Mouse (Mus musculus) megakaryocyte, embryonic 14.5 days (primary cell): ENCODE measurements around the gene Slco2b1. TPM values are rescaled to one million over a fixed set of nuclear protein-coding genes. Genes with fewer than 3 reads are reported as not detected.
A peak's percentile ranks its signal among the peaks of the same experiment; 100 is the strongest.

Experiments used
- H3K27me3 ChIP-seq: replicated peaks from 2 replicates; pipeline ENCODE3; 2012; ENCODE audit warnings: inconsistent platforms
- H3K36me3 ChIP-seq: replicated peaks from 2 replicates; pipeline ENCODE3; 2012; ENCODE audit warnings: low read length, inconsistent platforms, mixed read lengths
- H3K4me1 ChIP-seq: 2 replicates; pipeline ENCODE4 v1.6.1; 2012; ENCODE audit warnings: inconsistent platforms
- H3K4me3 ChIP-seq: replicated peaks from 2 replicates; pipeline ENCODE3; 2012; ENCODE audit warnings: moderate library complexity, mild to moderate bottlenecking, inconsistent platforms
- H3K9me3 ChIP-seq: 2 replicates; pipeline ENCODE4 v1.6.1; 2012; ENCODE audit warnings: inconsistent platforms
- FLI1 ChIP-seq: IDR thresholded peaks from 2 replicates; pipeline ENCODE4 v1.6.1; 2012; ENCODE audit warnings: low read length, inconsistent platforms, mixed read lengths
- GATA1 ChIP-seq: IDR thresholded peaks from 3 replicates; pipeline ENCODE4 v1.6.1; 2012; ENCODE audit warnings: mixed read lengths, low read length, inconsistent platforms, borderline replicate concordance
- polyA plus RNA-seq: library from polyadenylated mRNA; stranded (reverse); fragments of >175 nt; gene quantifications from 2 replicates; pipeline ENCODE4 v1.2.3, GENCODE M21; 2012; ENCODE audit warnings: low replicate concordance; ENCODE audit not compliant: insufficient read depth

Gene Slco2b1
- polyA plus RNA-seq, 1 experiment, result 4.3 TPM

- H3K4me3 ChIP-seq, result peak within 1 kb of the TSS; percentile 91
- peaks cover 99% of the 10 kb centered on the region for H3K27me3 ChIP-seq
- no peaks in the 10 kb centered on the region for H3K9me3 ChIP-seq
- TF ChIP-seq FLI1, result no peak
- TF ChIP-seq GATA1, result no peak
- H3K36me3 ChIP-seq, result no peaks in the 10 kb centered on the region
- peaks cover 23% of the 10 kb centered on the region for H3K4me1 ChIP-seq
These were observed 84.5 kb downstream of the Slco2b1 start, which contains the start of gene Tpbgl for GRCm38 (mm10) chr7:99626376-99627270. Gene Tpbgl (minus strand): TSS chr7:99627103.

GRCm38 (mm10) chr7:99625722-99626375 is 85.3 kb downstream of the Slco2b1 start:
- Histone ChIP-seq H3K9me3 (no peaks in the 10 kb centered on the region), H3K36me3 (no peaks in the 10 kb centered on the region), H3K27me3 (peaks cover 99% of the 10 kb centered on the region), H3K4me1 (peaks cover 23% of the 10 kb centered on the region), H3K4me3 (peak overlapping the region; percentile 91)
- no peak for TF ChIP-seq GATA1
- TF ChIP-seq FLI1, result no peak

GRCm38 (mm10) chr7:99618860-99619259 is 92.3 kb downstream of the Slco2b1 start:
- peaks cover 65% of the 10 kb centered on the region for H3K27me3 ChIP-seq

GRCm38 (mm10) chr7:99618264-99618663 is 92.9 kb downstream of the Slco2b1 start:
- TF ChIP-seq FLI1 (no peak), GATA1 (no peak)
- H3K27me3 ChIP-seq, result peaks cover 60% of the 10 kb centered on the region

More at GRCm38 (mm10) chr7:99618860-99619259, 92.3 kb downstream of the Slco2b1 start:
- Histone ChIP-seq H3K4me3 (no peak overlapping the region), H3K9me3 (peaks cover 20% of the 10 kb centered on the region), H3K36me3 (no peaks in the 10 kb centered on the region), H3K4me1 (no peaks in the 10 kb centered on the region; the same call in 1 of the 2 replicates)
- TF ChIP-seq FLI1 (no peak), GATA1 (no peak)

More at GRCm38 (mm10) chr7:99618264-99618663, 92.9 kb downstream of the Slco2b1 start:
- no peaks in the 10 kb centered on the region for H3K4me1 ChIP-seq
- H3K36me3 ChIP-seq, result no peaks in the 10 kb centered on the region
- H3K9me3 ChIP-seq, result peaks cover 20% of the 10 kb centered on the region
- H3K4me3 ChIP-seq, result no peak overlapping the region

Other genes starting within 250 kb of the Slco2b1 start
- gene Klhl35, start 245.3 kb downstream of the Slco2b1 start, polyA plus RNA-seq, result 2.4 TPM in 1 of 2 replicates, not detected in the other
- 128 and 530 TPM in 2 replicates for gene Rps3, start 227.6 kb downstream of the Slco2b1 start, polyA plus RNA-seq
- 11.2 and 43.4 TPM in 2 replicates for gene Arrb1, start 175.9 kb downstream of the Slco2b1 start, polyA plus RNA-seq
- 0.04 TPM in 1 of 2 replicates, not detected in the other for gene Tpbgl, start 84.2 kb downstream of the Slco2b1 start, polyA plus RNA-seq
- not detected in 2 replicates for gene Olfr520, start 18.9 kb upstream of the Slco2b1 start, polyA plus RNA-seq
- not detected in 2 replicates for gene Olfr521, start 52.2 kb upstream of the Slco2b1 start, polyA plus RNA-seq
- gene Neu3, start 117.1 kb upstream of the Slco2b1 start, polyA plus RNA-seq, result 0.49 and 0.83 TPM in 2 replicates
- 0.08 TPM in 1 of 2 replicates, not detected in the other for gene Xrra1, start 147.8 kb upstream of the Slco2b1 start, polyA plus RNA-seq
- 18.5 and 108 TPM in 2 replicates for gene Spcs2, start 152.1 kb upstream of the Slco2b1 start, polyA plus RNA-seq